22 mouse cellular contexts compared by ENCODE assay signal in the genomic region with DNA sequence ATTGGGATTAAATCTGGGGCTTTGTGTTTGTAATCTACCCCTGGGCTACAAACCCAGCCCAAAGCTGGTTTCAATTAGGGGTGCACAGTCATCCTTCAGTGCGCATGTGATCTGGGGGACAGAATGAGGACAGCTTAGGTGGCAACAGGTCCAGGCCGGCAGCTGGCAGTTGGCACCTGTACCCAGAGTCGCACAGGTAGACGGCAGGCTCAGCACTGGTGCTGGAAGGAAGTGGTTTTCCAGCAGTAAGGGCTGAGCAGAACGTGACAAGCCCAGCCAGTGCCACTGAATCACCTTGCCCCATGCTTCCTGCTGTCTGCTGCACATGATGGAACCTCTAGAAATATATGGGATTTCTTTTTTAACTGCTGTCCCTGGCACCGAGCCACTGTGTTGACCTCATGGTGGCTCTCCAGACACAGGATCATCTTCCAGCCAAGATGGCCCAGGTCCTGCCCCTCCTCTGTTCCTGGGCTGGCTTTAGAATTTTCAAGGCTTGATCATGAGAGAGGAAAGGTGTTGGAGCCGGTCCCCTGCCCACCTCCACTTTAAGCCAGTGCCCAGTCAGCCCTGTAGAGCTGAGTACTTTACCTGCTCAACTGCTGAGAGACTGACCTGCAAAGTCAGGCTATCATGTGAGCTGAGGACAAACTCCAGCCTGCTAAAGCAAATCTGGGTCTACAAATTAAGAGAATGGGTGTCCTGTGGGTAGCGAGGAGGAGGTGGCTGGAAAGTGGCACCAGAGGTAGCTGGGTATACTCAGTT. TPM values are rescaled to one million over a fixed set of nuclear protein-coding genes. Genes with fewer than 3 reads are reported as not detected.
A peak's percentile ranks its signal among the peaks of the same experiment; 100 is the strongest.
DNase-seq lines count a peak whose midpoint lies in the region; ATAC-seq and TF ChIP-seq lines count a peak whose summit lies in the region.
"Had no signal": no experiment of that assay in that cellular context is flagged by ENCODE, and none has a peak within 500 bp of the region (broad histone marks: within the 10 kb centered on the region; RNA-seq: fewer than 3 reads in every experiment).

No protein-coding gene starts in this region.

- no peaks in the 10 kb centered on the region for H3K9me3 ChIP-seq in kidney, embryonic 14.5 days (ENCODE audit: control insufficient read depth, low read length)
- no peaks in the 10 kb centered on the region for H3K9me3 ChIP-seq in embryonic facial prominence, embryonic 13.5 days
- H3K9me3 ChIP-seq in limb, embryonic 10.5 days (replicated peaks), result no peaks in the 10 kb centered on the region
- H3K9me3 ChIP-seq: embryonic facial prominence, embryonic 15.5 days; forebrain, embryonic 10.5 days; heart, embryonic 13.5 days; hindbrain, embryonic 15.5 days; intestine, embryonic 15.5 days had no signal

- no peak for TF ChIP-seq CTCF in kidney, adult 2 months (conservative IDR thresholded peaks at IDR 0.05; ENCODE audit: insufficient read depth, insufficient read length, low read depth, low read length)

- H3K27me3 ChIP-seq in kidney, adult 2 months (replicated peaks; ENCODE audit: control insufficient read depth, insufficient read depth, low read length), result no peaks in the 10 kb centered on the region
- H3K27me3 ChIP-seq in kidney, embryonic 14.5 days (ENCODE audit: control insufficient read depth, insufficient read depth, low read length), result no peaks in the 10 kb centered on the region
- H3K27me3 ChIP-seq in embryonic facial prominence, embryonic 13.5 days, result no peaks in the 10 kb centered on the region
- peaks cover 6% of the 10 kb centered on the region; the same call in 1 of the 2 replicates for H3K27me3 ChIP-seq in limb, embryonic 10.5 days (ENCODE audit: low read depth, poor library complexity, severe bottlenecking)
- H3K27me3 ChIP-seq: embryonic facial prominence, embryonic 15.5 days; hindbrain, embryonic 15.5 days; intestine, embryonic 15.5 days had no signal

- H3K27ac ChIP-seq in kidney, adult 2 months (ENCODE audit: insufficient read depth, low read depth, low read length), result peak overlapping the region; percentile 79
- no peak overlapping the region for H3K27ac ChIP-seq in kidney, embryonic 14.5 days (ENCODE audit: low read depth, low read length)
- H3K27ac ChIP-seq in embryonic facial prominence, embryonic 13.5 days, result 0 out of 2 replicates have a peak overlapping the region, but pooled peaks have one; percentile 7
- 0 out of 2 replicates have a peak overlapping the region, but pooled peaks have one; percentile 1 for H3K27ac ChIP-seq in limb, embryonic 10.5 days
- H3K27ac ChIP-seq: embryonic facial prominence, embryonic 15.5 days; forebrain, embryonic 10.5 days; heart, embryonic 13.5 days; hindbrain, embryonic 15.5 days; intestine, embryonic 15.5 days had no signal

- peaks cover 44% of the 10 kb centered on the region for H3K4me1 ChIP-seq in kidney, adult 2 months (ENCODE audit: control insufficient read depth, insufficient read depth, low read length)
- H3K4me1 ChIP-seq in kidney, embryonic 14.5 days (ENCODE audit: control insufficient read depth, insufficient read depth, low read length), result no peaks in the 10 kb centered on the region
- H3K4me1 ChIP-seq in embryonic facial prominence, embryonic 13.5 days, result peaks cover 47% of the 10 kb centered on the region
- H3K4me1 ChIP-seq in limb, embryonic 10.5 days, result peaks cover 37% of the 10 kb centered on the region
- H3K4me1 ChIP-seq: heart, embryonic 13.5 days; intestine, embryonic 15.5 days had no signal

- peak; percentile 90 for DNase-seq in kidney, adult 2 months
- DNase-seq in limb, embryonic 10.5 days (ENCODE audit: low spot score), result no peak
- peak; percentile 6 to 18 for DNase-seq in thymus, postnatal 36 days
- no peak for DNase-seq in left cerebral cortex, adult 8-10 months (ENCODE audit: low spot score in 2 of 2)
- DNase-seq in cerebellum, adult 11-12 months, result no peak
- DNase-seq: adrenal gland, postnatal 10 days; cerebellum, adult 9-11 months; gastrocnemius, postnatal 10 days; heart, adult 18-20 months; heart, postnatal 36 days; left cerebral cortex, postnatal 4 days; lung, adult 18-20 months had no signal

- ATAC-seq in kidney, embryonic 14.5 days (ENCODE audit: low FRiP score, low TSS enrichment), result no peak
- ATAC-seq in embryonic facial prominence, embryonic 13.5 days (ENCODE audit: insufficient number of reproducible peaks, insufficient read depth, low FRiP score, low TSS enrichment, low read depth), result no peak
- no peak for ATAC-seq in erythroid progenitor cell, adult 5-6 weeks (replicated peaks; ENCODE audit: low FRiP score, poor library complexity, severe bottlenecking)
- ATAC-seq: activated CD4-positive, CD25-positive, alpha-beta regulatory T cell, adult 4 months; intestine, embryonic 15.5 days had no signal

- no peak overlapping the region for H3K9ac ChIP-seq in kidney, embryonic 14.5 days (ENCODE audit: low read depth, low read length)
- H3K9ac ChIP-seq in embryonic facial prominence, embryonic 13.5 days, result no peak overlapping the region
- H3K9ac ChIP-seq: embryonic facial prominence, embryonic 15.5 days; heart, embryonic 13.5 days; hindbrain, embryonic 15.5 days; intestine, embryonic 15.5 days had no signal

- no peaks in the 10 kb centered on the region; the same call in 1 of the 2 replicates for H3K36me3 ChIP-seq in kidney, adult 2 months (ENCODE audit: control insufficient read depth, insufficient read depth, low read length)
- no peaks in the 10 kb centered on the region for H3K36me3 ChIP-seq in kidney, embryonic 14.5 days (ENCODE audit: control insufficient read depth, insufficient read depth, low read length)
- no peaks in the 10 kb centered on the region for H3K36me3 ChIP-seq in embryonic facial prominence, embryonic 13.5 days
- H3K36me3 ChIP-seq in limb, embryonic 10.5 days, result no peaks in the 10 kb centered on the region
- H3K36me3 ChIP-seq: embryonic facial prominence, embryonic 15.5 days; heart, embryonic 13.5 days; hindbrain, embryonic 15.5 days; intestine, embryonic 15.5 days had no signal

- H3K4me2 ChIP-seq in kidney, embryonic 14.5 days (replicated peaks; ENCODE audit: low read depth, low read length), result no peak overlapping the region
- no peak overlapping the region for H3K4me2 ChIP-seq in embryonic facial prominence, embryonic 13.5 days
- H3K4me2 ChIP-seq: embryonic facial prominence, embryonic 15.5 days; heart, embryonic 13.5 days; hindbrain, embryonic 15.5 days; intestine, embryonic 15.5 days had no signal

- no peak for TF ChIP-seq POLR2A in kidney, adult 2 months (IDR thresholded peaks at IDR 0.05; ENCODE audit: low read depth, low read length)

- WGBS in kidney, adult 2 months, result 48% methylated on average over 8 of the region's 8 CpGs
- 89% methylated on average over 8 of the region's 8 CpGs for WGBS in kidney, embryonic 14.5 days
- 81% methylated on average over 8 of the region's 8 CpGs for WGBS in embryonic facial prominence, embryonic 13.5 days
- WGBS in limb, embryonic 10.5 days, result 92% methylated on average over 8 of the region's 8 CpGs

- H3K4me3 ChIP-seq in kidney, adult 2 months (ENCODE audit: insufficient read depth, low read depth, low read length), result no peak overlapping the region
- H3K4me3 ChIP-seq in kidney, embryonic 14.5 days (ENCODE audit: low read length), result no peak overlapping the region
- H3K4me3 ChIP-seq in embryonic facial prominence, embryonic 13.5 days, result no peak overlapping the region
- no peak overlapping the region for H3K4me3 ChIP-seq in limb, embryonic 10.5 days
- H3K4me3 ChIP-seq: embryonic facial prominence, embryonic 15.5 days; forebrain, embryonic 10.5 days; heart, embryonic 13.5 days; hindbrain, embryonic 15.5 days; intestine, embryonic 15.5 days had no signal

RNA-seq across cellular contexts. Expression of gene Car12, which starts 7.4 kb away (rescaled TPM):
- 295 and 328 TPM in 2 replicates for polyA plus RNA-seq in kidney, adult 2 months (2012; rRNA removed)
- polyA plus RNA-seq in kidney, embryonic 14.5 days (2014; fragmentation: Nextera tagmentation; extraction: Ambion mirVana), result 3.2 and 4.2 TPM in 2 replicates
- polyA plus RNA-seq in embryonic facial prominence, embryonic 13.5 days (2015; fragmentation: Nextera tagmentation; extraction: Ambion mirVana), result 18.6 and 19.8 TPM in 2 replicates
- polyA plus RNA-seq in limb, embryonic 10.5 days (2016; fragmentation: Nextera tagmentation; extraction: Ambion mirVana), result 4.3 and 5.2 TPM in 2 replicates
- total RNA-seq in erythroid progenitor cell, adult 5-6 weeks (2015; ENCODE audit: low replicate concordance), result not detected in 2 replicates
- not detected in 2 replicates for total RNA-seq in erythroid progenitor cell, adult 5-6 weeks (2017; ENCODE audit: low replicate concordance)
- 10 to 100 TPM; 17.6 to 23.6 (median 19.3) TPM for total RNA-seq in left cerebral cortex, adult 8-10 months (2022)
- total RNA-seq: heart, adult 18-20 months; heart, postnatal 36 days; liver, adult 2 months had no signal
- polyA plus RNA-seq: liver, adult 2 months had no signal

Comparison
In these comparisons a context has a peak if more than half of its experiments do, and no peak if none do; other contexts are left out.
1. RNA of gene Car12, which starts 7.4 kb away (polyA plus RNA-seq): 295 to 328 TPM in kidney, adult 2 months; 18.6 to 19.8 TPM in embryonic facial prominence, embryonic 13.5 days, 4.3 to 5.2 TPM in limb, embryonic 10.5 days and 3.2 to 4.2 TPM in kidney, embryonic 14.5 days; every median in the first group is over 10 times any median in the second.
2. DNase-seq: peak in kidney, adult 2 months (single experiment) and thymus, postnatal 36 days (2 of 2); none in limb, embryonic 10.5 days (single experiment), left cerebral cortex, adult 8-10 months (0 of 2) and cerebellum, adult 11-12 months (single experiment).